Mouse (Mus musculus) megakaryocyte-erythroid progenitor cell, adult 5-6 weeks (primary cell): Measurements from ENCODE around the gene Clmp. TPM values are rescaled to one million over a fixed set of nuclear protein-coding genes. Genes with fewer than 3 reads are reported as not detected.

Experiments
- ATAC-seq: replicated peaks from 2 replicates; pipeline ENCODE4 v1.8.0; 2016; ENCODE audit warnings: mild to moderate bottlenecking, inconsistent platforms; ENCODE audit not compliant: severe bottlenecking, poor library complexity, low FRiP score, low TSS enrichment
- total RNA-seq, 2 experiments: library from RNA; stranded (forward) in 1 of 2; stranded (reverse) in 1 of 2; fragments of 200-1000, 215-1000 nt in 1 of 2; fragments of >200 nt in 1 of 2; fragmentation: Nextera tagmentation in 1 of 2; gene quantifications; 2 replicates each; pipeline ENCODE4 v1.2.3; 2014 to 2017

Gene Clmp
- total RNA-seq, 2 experiments from 2014 or later, result 0.19 TPM; not detected in 1

DNA sequence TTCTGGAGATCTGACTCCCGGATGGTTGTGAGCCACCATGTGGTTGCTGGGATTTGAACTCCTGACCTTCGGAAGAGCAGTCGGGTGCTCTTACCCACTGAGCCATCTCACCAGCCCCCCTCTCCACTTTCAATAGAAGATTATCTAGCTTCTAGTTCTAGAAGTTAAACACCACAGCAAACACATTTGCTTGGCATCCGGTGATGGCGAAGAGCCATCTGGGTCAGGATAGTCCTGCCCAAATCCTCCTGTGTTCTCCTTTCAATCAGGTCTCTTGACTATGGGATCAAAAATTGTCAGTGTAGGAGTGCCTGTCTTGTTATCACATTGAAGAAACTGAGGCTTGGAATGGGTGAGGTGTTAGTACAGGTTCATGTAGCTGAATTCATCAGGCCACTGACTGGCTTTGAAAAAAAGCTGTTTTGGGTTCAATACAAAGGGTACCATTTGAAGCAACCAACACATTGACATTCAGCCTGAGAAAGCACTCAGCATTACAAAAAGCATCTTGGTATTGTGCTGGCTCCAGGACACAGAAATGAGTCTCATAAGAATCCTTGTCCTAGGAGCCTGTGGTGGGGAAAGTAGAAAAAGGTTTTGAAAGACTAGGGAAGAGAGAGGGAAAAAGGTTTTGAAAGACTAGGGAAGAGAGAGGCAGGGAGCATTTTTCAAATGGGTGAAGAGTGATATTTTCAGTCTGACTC, 131.7 kb downstream of the Clmp start:
- ATAC-seq, result no peak

DNA sequence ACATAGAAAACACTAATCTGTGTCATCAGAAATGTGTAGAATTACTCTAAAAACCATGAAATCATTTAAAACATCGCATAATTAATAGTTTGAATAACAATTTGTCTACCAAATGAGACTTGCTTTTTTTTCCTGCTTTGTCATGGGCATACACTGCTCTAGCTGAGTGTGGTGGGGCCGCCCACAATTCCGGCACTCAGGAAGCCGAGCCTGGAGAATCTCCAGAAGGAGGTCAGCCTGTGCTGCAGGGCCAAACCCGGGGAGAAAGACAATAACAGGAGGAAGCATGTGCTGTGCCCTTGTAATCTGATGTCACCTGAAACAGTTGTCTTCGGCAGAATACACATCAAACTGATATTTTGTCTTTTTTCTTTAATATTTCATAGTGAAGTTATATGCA, 139.8 kb downstream of the Clmp start:
- ATAC-seq, result no peak

- no peak for ATAC-seq
Measured at GRCm38 (mm10) chr9:40827366-40827765, 141.6 kb downstream of the Clmp start.

- ATAC-seq, result peak; percentile 55; the same call in 1 of the 2 replicates
Measured at GRCm38 (mm10) chr9:40834569-40834968, 148.8 kb downstream of the Clmp start.

Other genes with a start within 250 kb of the Clmp start
- gene Gramd1b, start 154.6 kb upstream of the Clmp start, total RNA-seq (2014; fragmentation: Nextera tagmentation), result 19.2 and 21.5 TPM in 2 replicates
- gene Gramd1b, start 154.6 kb upstream of the Clmp start, total RNA-seq (2017), result 5.3 and 13.5 TPM in 2 replicates
- gene Gm21915, start 15.3 kb upstream of the Clmp start, total RNA-seq (2014; fragmentation: Nextera tagmentation), result not detected in 2 replicates
- not detected in 2 replicates for gene Gm21915, start 15.3 kb upstream of the Clmp start, total RNA-seq (2017)
- gene Hspa8, start 115.0 kb downstream of the Clmp start, total RNA-seq (2014; fragmentation: Nextera tagmentation), result 3,454 and 3,626 TPM in 2 replicates
- 5,878 and 7,940 TPM in 2 replicates for gene Hspa8, start 115.0 kb downstream of the Clmp start, total RNA-seq (2017)
- gene Bsx, start 188.2 kb downstream of the Clmp start, total RNA-seq (2014; fragmentation: Nextera tagmentation), result not detected in 2 replicates
- gene Bsx, start 188.2 kb downstream of the Clmp start, total RNA-seq (2017), result not detected in 2 replicates